Mouse (Mus musculus) large intestine, adult 2 months (tissue): ENCODE data around the gene Ldlrap1. TPM values are rescaled to one million over a fixed set of nuclear protein-coding genes. Genes with fewer than 3 reads are reported as not detected.
"Not testable (repeated sequence)": the region's sequence is repeated elsewhere in the genome, so short reads cannot be mapped to it uniquely, and the experiment has no call there.

ENCODE experiments used
- DNase-seq: peaks from one replicate; pipeline ENCODE4 v3.0.0-alpha.2; 2012; ENCODE audit warnings: low read depth, low spot score
- WGBS: fragments of 180-500 bp; shearing (Covaris S2); methylation state at CpG from one replicate; pipeline ENCODE4 v1.1.7; 2018; 5-methylcytosine and 5-hydroxymethylcytosine counted together
- polyA plus RNA-seq: library from polyadenylated mRNA; depleted of rRNA; stranded (reverse); fragments of >200 nt; gene quantifications from 2 replicates; pipeline ENCODE4 v1.2.3, GENCODE M21; 2012; rRNA removed

The Ldlrap1 gene
- 7.3 and 9.3 TPM in 2 replicates for polyA plus RNA-seq

DNA sequence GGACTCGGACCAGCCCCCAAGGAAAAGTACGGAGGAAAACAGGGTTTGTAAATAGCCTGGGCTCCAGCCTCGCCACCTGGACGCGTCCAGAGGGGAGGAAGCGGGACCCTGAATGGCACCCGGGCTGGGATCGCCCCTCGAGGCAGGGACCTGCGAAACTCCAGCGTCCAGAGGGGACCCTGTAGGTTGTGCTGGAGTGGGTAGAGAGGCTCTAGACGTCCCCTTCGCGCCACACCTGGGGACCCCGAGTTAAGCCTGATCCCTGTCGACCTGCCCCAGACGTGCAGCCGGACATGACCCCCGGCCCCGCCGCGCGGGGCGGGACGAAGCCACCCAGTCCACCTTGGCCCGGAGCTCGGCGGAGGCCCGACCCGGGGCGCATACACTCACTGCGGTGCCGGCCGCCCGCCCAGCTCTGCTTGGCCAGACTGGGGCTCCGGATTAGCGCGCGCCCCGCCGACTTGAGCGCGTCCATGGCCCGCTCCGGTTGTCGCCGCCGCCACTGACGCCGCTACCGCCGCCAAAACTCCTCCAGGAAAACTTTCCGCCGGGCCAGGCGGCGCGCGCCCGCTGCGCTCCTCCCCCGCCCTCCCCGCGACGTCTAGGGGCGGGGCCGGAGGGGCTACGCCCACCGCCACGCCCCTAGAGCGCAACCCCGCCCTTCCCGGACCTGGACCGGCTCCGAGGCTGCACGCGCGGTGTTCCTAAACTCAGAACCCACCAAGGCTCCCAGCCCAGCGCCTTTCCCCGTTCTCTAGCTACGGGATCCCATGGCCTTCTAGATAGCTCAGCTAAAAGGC lies at the start of gene Ldlrap1:
Gene Ldlrap1 (minus strand): TSS at position 599 of the 800 bp plus-strand sequence.
- no peak for DNase-seq
- under 1% methylated on average over 80 of the region's 80 CpGs for WGBS

- no peak for DNase-seq
- 79% methylated on average over 4 of the region's 4 CpGs for WGBS
Measured at GRCm38 (mm10) chr4:134814229-134814571, 46.4 kb upstream of the Ldlrap1 start.

DNA sequence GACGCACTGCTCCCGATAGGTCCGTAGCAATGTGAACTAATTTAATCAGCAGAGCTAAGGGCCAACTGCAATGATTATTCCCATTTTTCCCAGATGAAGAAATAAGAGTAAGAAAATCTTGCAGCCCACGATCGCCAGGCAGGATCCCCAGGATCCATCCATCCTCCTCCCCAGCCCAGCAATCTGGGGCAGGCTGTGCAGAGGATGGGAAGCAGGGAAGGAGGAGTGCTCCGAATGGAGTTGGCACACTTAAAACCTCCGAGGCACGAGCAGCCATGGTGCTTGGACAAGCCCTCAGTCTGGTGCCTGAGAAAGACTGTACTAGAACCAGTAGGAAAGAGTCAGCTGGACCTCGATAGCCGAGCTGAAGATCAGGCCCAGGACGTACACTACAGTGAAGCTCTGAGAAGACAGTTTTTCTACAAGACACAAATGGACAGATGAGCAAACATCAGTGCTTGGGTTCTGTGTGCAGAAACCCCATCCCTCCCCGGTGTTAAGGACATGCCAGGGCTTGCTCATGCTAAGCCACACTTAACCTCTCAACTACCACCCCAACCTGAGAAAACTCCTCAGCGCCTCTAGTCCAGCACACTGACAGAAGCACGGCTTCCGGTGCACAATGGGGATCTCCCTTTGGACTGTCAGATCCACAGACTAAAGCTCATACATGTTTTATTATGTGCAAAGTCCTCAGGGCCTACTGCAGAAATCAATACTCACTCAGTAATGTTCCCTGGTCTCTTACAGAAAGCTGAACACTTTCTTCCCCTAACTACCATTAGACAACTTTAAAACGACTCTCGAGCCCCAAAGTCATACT lies 45.8 kb upstream of the Ldlrap1 start:
- WGBS = 81% methylated on average over 17 of the region's 17 CpGs
- DNase-seq = no peak

DNA sequence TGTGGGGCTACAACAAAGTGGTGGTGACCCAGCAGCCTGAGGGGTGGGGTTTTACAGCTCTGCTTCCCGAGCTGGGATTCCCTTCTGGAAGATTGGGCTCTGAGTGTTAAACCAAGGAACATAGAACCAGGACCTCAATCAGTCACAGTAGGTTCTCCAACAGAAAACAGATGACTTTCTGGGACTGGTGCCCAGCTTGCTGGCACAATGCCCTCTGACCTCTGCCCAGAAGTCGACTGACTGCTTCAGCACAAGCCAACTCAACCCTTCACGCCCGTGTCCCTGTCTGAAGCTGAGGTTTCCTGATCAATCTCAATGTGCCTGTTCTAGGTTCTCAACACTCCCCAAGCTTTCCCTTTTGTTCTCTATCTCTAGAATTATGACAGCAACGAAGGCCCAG lies 36.9 kb upstream of the Ldlrap1 start:
- 14% methylated on average over 5 of the region's 5 CpGs for WGBS
- DNase-seq = peak; percentile 47

GRCm38 (mm10) chr4:134802765-134803164 lies 34.9 kb upstream of the Ldlrap1 start:
- WGBS = 76% methylated on average over 3 of the region's 3 CpGs
- no peak for DNase-seq

GRCm38 (mm10) chr4:134802155-134802554 lies 34.3 kb upstream of the Ldlrap1 start:
- WGBS = 92% methylated on average over 10 of the region's 10 CpGs

DNA sequence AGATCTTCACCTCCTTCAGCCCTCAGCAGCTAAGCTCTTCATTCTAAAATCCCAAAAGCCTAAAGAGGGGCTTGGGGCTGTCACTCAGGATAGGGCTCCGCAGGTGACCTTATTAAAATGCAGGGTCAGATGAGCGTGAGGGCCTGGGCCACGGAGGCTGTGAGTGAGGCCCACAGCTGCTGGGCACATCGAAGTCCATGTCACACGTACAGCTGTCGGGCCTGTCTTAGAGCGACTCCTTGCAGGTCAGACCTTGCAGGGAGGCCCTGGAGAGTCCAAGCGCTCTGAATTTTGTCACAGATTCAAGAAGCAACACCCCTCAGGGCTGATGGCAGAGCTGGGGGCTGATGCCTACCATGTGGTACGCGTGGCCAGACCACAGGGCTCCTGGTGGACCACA lies 32.9 kb upstream of the Ldlrap1 start:
- no peak for DNase-seq
- WGBS = 87% methylated on average over 10 of the region's 10 CpGs

More at GRCm38 (mm10) chr4:134802155-134802554, 34.3 kb upstream of the Ldlrap1 start:
- DNase-seq = no peak

DNA sequence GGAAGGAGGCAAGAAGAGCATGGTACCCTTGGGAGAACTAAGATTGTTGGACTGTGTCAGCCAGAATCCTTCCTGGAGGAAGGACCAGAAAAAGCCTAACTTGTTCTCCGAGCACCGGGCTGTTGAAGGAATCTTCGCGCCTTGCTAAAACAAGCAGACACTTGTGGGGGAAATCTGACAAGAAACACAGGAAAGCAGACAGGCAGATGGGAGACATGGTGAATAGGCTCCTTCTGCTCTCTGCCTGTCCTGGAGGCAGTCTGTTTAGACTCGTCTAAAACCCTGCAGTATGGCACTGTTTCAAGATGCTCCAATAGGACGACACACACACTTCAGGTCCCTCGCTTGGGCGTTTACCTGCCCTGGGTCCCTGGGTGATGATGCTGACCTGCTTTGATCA lies 32.3 kb upstream of the Ldlrap1 start:
- WGBS = 71% methylated on average over 8 of the region's 8 CpGs
- no peak for DNase-seq

DNA sequence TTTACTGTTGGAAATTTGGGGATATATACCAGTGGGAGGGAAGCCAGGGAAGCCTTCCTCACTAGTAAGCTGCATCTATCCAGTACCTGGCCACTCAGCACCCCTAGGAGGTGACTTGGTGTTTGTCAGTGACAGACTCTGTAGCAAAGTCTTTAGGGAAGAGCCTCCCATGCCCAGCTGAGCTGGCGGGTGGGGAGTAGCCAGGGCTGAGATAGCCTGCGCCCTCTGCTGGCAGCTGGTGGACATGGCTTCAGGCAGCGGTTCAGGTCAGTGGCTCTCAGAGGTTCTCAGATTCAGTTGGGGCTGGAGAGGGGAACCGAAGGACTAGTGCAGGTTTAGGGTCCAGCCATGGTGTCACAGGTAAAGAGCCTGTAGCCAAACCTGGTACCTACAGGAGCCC lies 31.4 kb upstream of the Ldlrap1 start:
- WGBS = 2% methylated on average over 4 of the region's 4 CpGs
- DNase-seq = peak; percentile 32

DNA sequence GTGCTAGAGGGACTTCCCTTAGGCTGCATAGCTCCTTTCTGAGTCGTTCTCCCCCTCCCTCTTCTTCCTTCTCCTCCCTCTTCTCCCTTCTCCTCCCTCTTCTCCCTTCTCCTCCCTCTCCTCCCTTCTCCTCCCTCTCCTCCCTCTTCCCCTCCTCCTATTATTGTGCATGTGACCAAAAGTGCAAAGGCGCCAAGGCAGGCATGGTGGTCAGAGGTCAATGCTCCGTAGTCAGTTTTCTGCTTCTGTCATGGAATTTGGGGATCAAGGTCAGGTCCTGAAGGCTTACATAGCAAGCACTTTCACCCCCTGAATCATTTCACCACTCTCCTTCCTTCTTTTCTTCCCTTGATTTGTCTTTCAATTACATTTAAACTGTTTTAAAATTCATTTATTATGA lies 31.0 kb upstream of the Ldlrap1 start:
- no peak for DNase-seq
- WGBS = 38% methylated on average over 3 of the region's 3 CpGs

GRCm38 (mm10) chr4:134797621-134798020 lies 29.8 kb upstream of the Ldlrap1 start:
- no peak for DNase-seq
- 76% methylated on average over 6 of the region's 6 CpGs for WGBS

DNA sequence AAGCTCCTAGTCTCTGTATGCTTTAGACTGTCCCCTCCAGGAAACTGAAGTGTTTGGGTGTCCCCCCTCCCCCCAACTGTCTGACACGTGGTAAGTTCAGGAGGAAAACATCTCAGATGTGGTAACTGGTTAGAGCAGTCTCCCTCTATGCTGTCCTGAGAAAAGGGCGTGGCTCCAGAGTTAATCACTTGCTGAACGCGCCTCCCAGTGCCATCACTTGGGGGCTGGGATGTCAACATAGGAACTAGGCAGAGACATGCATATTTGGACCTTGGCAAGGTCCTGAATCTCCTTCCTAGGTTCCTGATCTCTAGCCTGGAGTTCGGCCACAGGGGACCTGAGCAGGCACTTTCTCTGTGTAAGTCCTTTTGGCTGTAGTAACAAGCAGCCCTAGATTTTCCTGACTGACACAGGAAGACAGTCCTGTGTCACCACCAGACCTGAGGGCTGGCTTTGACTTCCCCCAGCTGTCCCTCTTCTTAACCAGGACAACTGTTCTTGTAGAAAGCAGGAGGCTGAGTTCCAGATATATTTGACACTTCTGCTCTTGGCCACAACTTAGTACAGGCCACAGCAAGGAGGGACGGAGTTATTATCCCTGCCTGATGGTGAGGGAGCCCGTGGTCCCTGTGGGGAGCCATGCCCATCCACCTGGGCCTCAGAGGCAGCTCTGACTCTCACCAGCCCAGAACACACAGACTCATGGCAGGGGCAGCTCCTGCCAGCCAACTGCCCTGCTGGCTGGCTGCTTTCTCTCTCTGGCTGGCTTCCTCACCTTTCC lies 28.9 kb upstream of the Ldlrap1 start:
- 24% methylated on average over 7 of the region's 7 CpGs for WGBS
- DNase-seq = no peak

- no peak for DNase-seq
- WGBS = 81% methylated on average over 5 of the region's 5 CpGs
Measured at GRCm38 (mm10) chr4:134795819-134796485, 28.1 kb upstream of the Ldlrap1 start.

DNA sequence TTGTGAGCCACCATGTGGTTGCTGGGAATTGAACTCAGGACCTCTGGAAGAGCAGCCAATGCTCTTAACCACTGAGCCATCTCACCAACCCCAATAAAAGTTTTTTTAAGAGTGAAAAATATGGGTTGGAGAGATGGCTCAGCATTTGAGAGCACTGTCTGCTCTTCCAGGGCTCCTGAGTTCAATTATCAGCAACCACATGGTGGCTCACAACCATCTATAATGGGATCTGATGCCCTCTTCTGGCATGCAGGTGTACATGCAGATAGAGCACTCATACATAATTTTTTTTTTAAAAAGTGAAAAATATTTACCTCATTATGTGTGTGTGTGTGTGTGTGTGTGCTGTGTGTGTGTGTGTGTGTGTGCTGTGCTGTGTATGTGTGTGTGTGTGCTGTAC lies 27.1 kb upstream of the Ldlrap1 start:
- not testable (repeated sequence) for DNase-seq

- DNase-seq = no peak
- 34% methylated on average over 10 of the region's 10 CpGs for WGBS
Measured at GRCm38 (mm10) chr4:134793213-134793956, 25.6 kb upstream of the Ldlrap1 start.

DNA sequence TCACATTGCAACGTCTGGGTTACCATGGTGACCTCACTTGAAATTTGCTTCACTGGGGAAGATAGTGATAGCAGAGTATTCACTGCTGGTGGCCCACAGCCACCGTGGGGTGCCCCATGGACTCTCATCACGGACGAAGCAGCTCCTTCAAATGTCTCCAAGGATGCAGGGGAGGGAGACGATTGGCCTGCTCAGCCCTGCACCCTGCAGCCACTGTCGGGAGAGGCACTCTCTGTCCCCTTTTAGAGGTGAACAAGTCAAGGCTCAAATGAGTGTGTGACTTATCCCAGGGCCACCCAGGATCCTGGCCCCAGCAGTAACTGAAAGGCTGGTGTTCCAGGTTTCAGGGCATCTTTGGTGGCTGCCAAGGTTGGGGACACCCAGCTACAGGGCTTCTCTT lies 23.9 kb upstream of the Ldlrap1 start:
- WGBS = 69% methylated on average over 6 of the region's 6 CpGs

DNA sequence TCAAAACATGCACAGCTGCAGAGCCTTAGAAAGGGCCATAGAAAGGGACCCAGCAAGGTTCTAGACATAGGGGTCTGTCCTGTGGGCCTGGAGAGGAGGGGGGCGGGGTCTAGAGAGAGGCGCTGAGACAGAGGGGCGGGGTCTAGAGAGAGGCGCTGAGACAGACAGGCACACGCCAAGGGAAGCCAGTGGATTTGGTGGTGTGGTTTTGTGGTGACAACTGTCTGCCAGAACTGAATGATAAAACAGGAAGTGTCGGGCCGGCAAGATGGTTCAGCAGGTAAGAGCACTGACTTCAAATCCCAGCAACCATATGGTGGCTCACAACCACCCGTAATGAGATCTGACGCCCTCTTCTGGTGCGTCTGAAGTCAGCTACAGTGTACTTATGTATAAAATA lies 19.1 kb upstream of the Ldlrap1 start:
- DNase-seq = no peak

More for the DNA sequence above, 23.9 kb upstream of the Ldlrap1 start:
- DNase-seq = no peak

GRCm38 (mm10) chr4:134784701-134785100 lies 16.9 kb upstream of the Ldlrap1 start:
- 69% methylated on average over 5 of the region's 5 CpGs for WGBS
- no peak for DNase-seq

More for the DNA sequence above, 19.1 kb upstream of the Ldlrap1 start:
- 54% methylated on average over 10 of the region's 10 CpGs for WGBS
